Mouse (Mus musculus) embryonic fibroblast, embryonic 13.5 days (primary cell): ENCODE data around the gene Polr2h. TPM values are rescaled to one million over a fixed set of nuclear protein-coding genes. Genes with fewer than 3 reads are reported as not detected.

Experiments used
- H3K27ac ChIP-seq: 2 replicates; pipeline ENCODE4 v1.5.1; 2012; ENCODE audit warnings: low read length, control low read depth, inconsistent platforms; ENCODE audit not compliant: insufficient read depth
- H3K4me1 ChIP-seq: 2 replicates; pipeline ENCODE4 v1.6.1; 2011; ENCODE audit warnings: low read length; ENCODE audit not compliant: control insufficient read depth, insufficient read depth
- H3K4me3 ChIP-seq: 2 replicates; pipeline ENCODE4 v1.5.1; 2011; ENCODE audit warnings: mild to moderate bottlenecking, control low read depth, low read length; ENCODE audit not compliant: insufficient read depth
- CTCF ChIP-seq: IDR thresholded peaks from 2 replicates; pipeline ENCODE4 v1.5.1; 2011; ENCODE audit warnings: mild to moderate bottlenecking, control low read depth, low read length, moderate library complexity, borderline replicate concordance; ENCODE audit not compliant: insufficient read depth
- POLR2A ChIP-seq: IDR thresholded peaks from 2 replicates; pipeline ENCODE4 v1.6.1; 2011; ENCODE audit warnings: low read depth, mild to moderate bottlenecking, control low read depth, low read length, moderate library complexity
- polyA plus RNA-seq: library from polyadenylated mRNA; stranded (reverse); fragments of >200 nt; gene quantifications from 2 replicates; pipeline ENCODE4 v1.2.4, GENCODE M21; 2011; ENCODE audit warnings: low read depth; ENCODE audit not compliant: missing spikeins, insufficient read length

Gene Polr2h
- polyA plus RNA-seq, 1 experiment: 38.8 TPM

DNA sequence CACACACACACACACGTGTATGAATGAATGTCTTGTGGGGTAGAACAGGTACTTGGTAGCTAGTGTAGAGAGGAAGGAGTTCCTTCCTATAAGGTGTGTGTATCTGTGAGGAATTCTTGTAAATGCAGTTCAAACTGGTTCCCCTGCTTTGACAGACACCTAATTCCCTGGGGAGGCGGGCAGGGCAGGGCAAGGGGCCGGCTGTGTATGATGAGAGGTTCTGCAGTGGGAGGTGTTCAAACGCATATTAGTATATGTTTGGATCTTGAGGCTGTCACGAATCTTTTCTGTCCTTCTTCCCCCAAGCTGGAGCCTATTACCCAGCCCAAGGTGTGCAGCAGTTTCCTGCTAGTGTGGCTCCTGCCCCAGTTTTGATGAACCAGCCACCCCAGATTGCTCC, 40.1 kb upstream of the Polr2h start:
- Histone ChIP-seq H3K27ac (peak overlapping the region; percentile 23; the same call in 1 of the 2 replicates), H3K4me3 (no peak overlapping the region), H3K4me1 (peaks cover 14% of the 10 kb centered on the region)
- TF ChIP-seq CTCF: no peak
- no peak for TF ChIP-seq POLR2A

DNA sequence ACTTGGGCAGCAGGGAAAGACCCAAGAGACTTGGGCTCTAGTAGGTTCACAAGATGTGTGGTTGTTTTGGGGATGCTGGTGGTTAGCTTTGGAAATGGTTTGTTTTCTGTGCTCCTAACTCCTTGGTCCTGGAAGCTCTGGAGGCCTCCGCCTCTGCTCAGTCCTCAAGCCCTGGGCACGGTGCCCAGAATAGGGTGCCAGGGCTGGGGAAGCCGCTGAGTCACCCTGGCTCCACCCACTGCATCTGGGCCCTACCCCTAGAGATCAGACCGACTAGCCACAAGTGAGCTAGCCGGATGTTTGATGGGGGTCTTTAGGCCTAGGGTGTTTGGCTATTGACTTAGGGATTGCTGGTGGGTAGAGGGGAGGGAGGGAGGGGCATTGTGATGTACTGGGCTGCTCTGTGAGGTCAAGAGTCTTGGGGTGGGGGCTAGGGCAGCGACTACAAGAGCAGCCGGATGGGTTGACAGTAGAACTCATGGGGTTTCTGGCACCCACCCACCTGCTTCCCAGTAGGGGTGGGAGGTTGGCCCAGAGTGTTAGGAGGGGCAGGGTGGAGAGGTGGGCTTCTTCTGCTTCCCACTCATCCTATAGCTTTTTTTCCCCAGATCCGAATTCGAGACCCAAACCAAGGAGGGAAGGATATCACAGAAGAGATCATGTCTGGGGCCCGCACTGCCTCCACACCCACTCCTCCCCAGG, 39.3 kb upstream of the Polr2h start:
- Histone ChIP-seq H3K27ac (peak overlapping the region; percentile 23; the same call in 1 of the 2 replicates), H3K4me3 (no peak overlapping the region), H3K4me1 (peaks cover 14% of the 10 kb centered on the region)
- no peak for TF ChIP-seq CTCF
- no peak for TF ChIP-seq POLR2A

- H3K4me1 ChIP-seq: no peaks in the 10 kb centered on the region; the same call in 1 of the 2 replicates
- H3K4me3 ChIP-seq: no peak overlapping the region
- no peak overlapping the region for H3K27ac ChIP-seq
- TF ChIP-seq POLR2A: no peak
- no peak for TF ChIP-seq CTCF
These were observed 26.7 kb upstream of the Polr2h start for GRCm38 (mm10) chr16:20690774-20691173.

- Histone ChIP-seq H3K4me3 (no peak overlapping the region), H3K4me1 (no peaks in the 10 kb centered on the region; the same call in 1 of the 2 replicates), H3K27ac (no peak overlapping the region)
- TF ChIP-seq CTCF: no peak
- TF ChIP-seq POLR2A: no peak
These were observed 25.8 kb upstream of the Polr2h start for GRCm38 (mm10) chr16:20691617-20692016.

DNA sequence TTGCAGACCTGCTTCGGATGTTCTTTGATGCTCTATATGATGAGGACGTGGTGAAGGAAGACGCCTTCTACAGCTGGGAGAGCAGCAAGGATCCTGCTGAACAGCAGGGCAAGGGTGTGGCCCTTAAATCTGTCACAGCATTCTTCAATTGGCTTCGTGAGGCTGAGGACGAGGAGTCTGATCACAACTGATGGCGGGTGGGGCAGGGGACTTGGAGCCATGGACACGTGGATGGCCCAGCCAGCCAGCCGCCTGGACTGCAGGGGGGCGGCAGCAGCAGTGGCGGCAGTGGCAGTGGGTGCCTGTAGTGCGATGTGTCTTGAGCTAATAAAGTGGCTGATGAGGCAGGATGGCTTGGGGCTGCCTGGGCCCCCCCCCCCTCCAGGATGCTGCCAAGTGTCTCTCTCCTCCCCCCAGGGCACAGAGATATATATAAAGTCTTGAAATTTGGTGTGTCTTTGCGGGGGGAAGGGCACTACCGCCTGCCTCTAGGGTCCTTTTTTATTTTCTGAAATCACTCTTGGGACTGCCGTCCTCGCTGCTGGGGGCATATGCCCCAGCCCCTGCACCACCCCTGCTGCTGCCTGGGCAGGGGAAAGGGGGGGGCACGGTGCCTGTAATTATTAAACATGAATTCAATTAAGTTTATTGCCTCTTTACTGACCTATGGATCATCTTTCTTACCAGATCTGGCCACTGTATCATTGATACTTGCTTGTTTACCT, 25.1 kb upstream of the Polr2h start:
- Histone ChIP-seq H3K27ac (no peak overlapping the region), H3K4me1 (no peaks in the 10 kb centered on the region; the same call in 1 of the 2 replicates), H3K4me3 (no peak overlapping the region)
- TF ChIP-seq POLR2A: no peak
- no peak for TF ChIP-seq CTCF

DNA sequence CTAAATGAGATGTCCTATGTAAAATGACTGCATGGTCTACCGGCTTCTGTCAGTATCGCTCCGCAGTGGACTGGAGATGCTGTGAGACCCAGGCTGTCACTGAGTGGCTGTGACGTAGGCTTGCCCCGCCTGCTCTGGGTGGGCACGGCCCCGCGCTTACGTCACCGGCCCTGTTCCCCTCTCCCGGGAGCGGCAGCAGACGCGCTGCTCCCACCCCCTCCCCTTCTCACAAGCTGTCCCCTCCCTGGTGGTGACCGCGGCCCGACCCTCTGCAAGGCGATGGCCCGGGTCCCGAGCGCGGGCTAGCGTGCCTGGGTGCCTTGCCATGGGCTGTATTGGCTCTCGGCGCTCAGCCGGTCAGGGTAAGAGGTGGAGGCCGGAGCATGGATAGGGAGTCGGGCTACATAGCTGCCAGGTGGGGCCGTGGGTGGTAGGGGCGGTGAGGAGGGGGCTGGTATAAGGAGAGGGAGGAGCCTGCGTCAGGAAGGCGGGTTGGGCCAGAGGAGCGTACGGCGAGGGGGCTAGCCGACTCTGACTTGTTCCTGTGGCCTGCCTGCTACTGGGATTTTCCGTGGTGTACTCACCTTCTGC, 24.3 kb upstream of the Polr2h start, which contains the start of gene Fam131a:
Fam131a (plus strand) TSS at position 131 of the 591 bp plus-strand sequence.
- no peaks in the 10 kb centered on the region; the same call in 1 of the 2 replicates for H3K4me1 ChIP-seq
- H3K4me3 ChIP-seq: peak within 1 kb of the TSS; percentile 19
- peak within 1 kb of the TSS; percentile 28; the same call in 1 of the 2 replicates for H3K27ac ChIP-seq
- no peak for TF ChIP-seq CTCF
- peak; percentile 19 for TF ChIP-seq POLR2A

DNA sequence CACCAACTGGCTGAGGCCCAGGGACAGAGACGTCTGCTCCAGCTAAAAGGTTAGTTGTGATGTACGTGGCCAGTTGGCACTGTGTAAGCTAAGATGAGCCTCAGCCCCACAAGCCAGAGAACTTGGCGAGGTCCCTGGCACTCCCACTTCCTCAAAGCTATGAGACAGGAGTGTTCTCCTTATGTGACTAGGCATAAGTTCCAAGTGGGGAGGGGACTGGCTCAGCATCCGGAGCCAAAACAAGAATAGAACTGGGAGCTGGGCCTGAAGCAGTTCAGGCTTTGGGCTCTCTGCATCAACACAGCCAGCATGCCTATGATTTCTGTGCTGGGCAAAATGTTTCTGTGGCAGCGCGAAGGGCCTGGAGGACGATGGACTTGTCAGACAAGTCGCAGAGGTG, 22.7 kb upstream of the Polr2h start:
- H3K4me1 ChIP-seq: no peaks in the 10 kb centered on the region; the same call in 1 of the 2 replicates
- H3K4me3 ChIP-seq: no peak overlapping the region
- TF ChIP-seq CTCF (no peak), POLR2A (peak; percentile 45; the same call in 1 of the 2 replicates)
- peak overlapping the region; percentile 45 for H3K27ac ChIP-seq

DNA sequence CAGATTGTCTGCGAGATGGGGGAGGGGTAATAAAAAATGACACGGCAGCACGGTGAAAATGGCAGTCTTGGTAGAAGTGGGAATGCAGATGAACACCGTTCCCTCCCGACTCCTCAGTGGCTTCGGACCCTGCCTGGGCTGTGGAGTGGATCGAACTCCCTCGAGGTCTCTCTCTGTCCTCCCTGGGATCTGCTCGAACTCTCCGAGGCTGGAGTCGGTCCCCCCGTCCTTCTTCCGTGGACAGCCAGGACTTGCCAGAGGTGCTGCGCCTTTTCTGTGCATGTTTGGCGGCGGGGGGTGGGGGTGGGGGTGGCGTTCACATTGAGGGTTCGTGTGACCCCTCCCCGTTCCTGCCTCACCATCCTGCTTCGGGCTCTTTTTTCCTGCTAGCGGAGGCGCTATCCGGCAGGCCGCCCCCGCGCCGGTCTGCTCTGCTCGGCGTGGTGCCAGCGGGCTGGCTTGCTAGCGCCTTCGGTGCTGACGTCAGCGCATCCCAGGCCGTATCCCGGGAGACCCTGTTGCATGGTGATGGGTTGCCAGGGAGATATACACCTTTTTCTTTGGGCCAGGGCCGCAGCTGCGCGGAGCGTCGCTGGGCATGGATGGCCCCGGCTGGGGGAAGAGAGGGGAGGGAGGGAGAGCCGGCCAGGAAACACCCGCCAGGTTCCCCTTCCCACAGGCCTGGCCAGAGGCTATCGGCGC, 21.7 kb upstream of the Polr2h start:
- TF ChIP-seq POLR2A (0 out of 2 replicates have a peak, but pooled peaks have one; percentile 21), CTCF (no peak)
- H3K27ac ChIP-seq: peak overlapping the region; percentile 45
- no peaks in the 10 kb centered on the region; the same call in 1 of the 2 replicates for H3K4me1 ChIP-seq
- peak overlapping the region; percentile 14 for H3K4me3 ChIP-seq

DNA sequence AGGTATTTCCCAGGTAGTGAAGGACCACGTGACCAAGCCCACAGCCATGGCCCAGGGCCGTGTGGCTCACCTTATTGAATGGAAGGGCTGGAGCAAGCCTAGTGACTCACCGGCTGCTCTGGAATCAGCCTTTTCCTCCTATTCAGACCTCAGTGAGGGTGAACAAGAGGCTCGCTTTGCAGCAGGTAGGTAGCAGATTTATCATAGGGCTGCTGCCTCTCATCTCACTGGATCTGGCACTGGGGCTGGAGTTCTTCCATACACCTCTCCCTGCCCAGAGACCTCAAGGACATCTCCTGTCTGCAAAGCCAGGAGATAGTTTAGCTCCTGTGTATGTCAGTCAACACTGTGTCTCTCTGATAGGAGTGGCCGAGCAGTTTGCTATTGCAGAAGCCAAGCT, 18.2 kb upstream of the Polr2h start:
- Histone ChIP-seq H3K4me3 (no peak overlapping the region), H3K4me1 (peaks cover 4% of the 10 kb centered on the region; the same call in 1 of the 2 replicates), H3K27ac (no peak overlapping the region)
- TF ChIP-seq POLR2A: no peak
- TF ChIP-seq CTCF: no peak
